Mouse (Mus musculus): Measurements from ENCODE around the gene Txn2.

GRCm38 (mm10) chr15:77905275-77905970, 23.4 kb downstream of the Txn2 start:
- TF ChIP-seq POLR2A (IDR thresholded peaks at IDR 0.05; ENCODE audit: borderline replicate concordance, insufficient read depth, low read length), result no peak
- TF ChIP-seq CTCF (IDR thresholded peaks at IDR 0.05; ENCODE audit: borderline replicate concordance, insufficient read depth, low read depth, low read length), result no peak
